Mouse (Mus musculus) testis, postnatal 10 days (tissue): Measurements from ENCODE around the gene Neurl1a.

Experiments used
- DNase-seq: peaks from one replicate; pipeline ENCODE4 v3.0.0; 2021; ENCODE audit warnings: low spot score

The Neurl1a gene

GRCm38 (mm10) chr19:47248906-47249568, 70.4 kb downstream of the Neurl1a start:
- no peak for DNase-seq

GRCm38 (mm10) chr19:47250931-47251330, 72.3 kb downstream of the Neurl1a start:
- DNase-seq = no peak

GRCm38 (mm10) chr19:47253053-47253628, 74.5 kb downstream of the Neurl1a start:
- DNase-seq = peak; percentile 61

GRCm38 (mm10) chr19:47255036-47255435, 76.4 kb downstream of the Neurl1a start:
- no peak for DNase-seq

- DNase-seq = no peak
Measured at GRCm38 (mm10) chr19:47255919-47256318, 77.3 kb downstream of the Neurl1a start.

GRCm38 (mm10) chr19:47259581-47259980, 81.0 kb downstream of the Neurl1a start:
- no peak for DNase-seq

- DNase-seq = no peak
Measured at GRCm38 (mm10) chr19:47261196-47261595, 82.6 kb downstream of the Neurl1a start.

GRCm38 (mm10) chr19:47263621-47264020, 85.0 kb downstream of the Neurl1a start:
- DNase-seq = no peak

- peak; percentile 88 for DNase-seq
Measured at GRCm38 (mm10) chr19:47264322-47265092, 85.9 kb downstream of the Neurl1a start.

GRCm38 (mm10) chr19:47266070-47266801, 87.6 kb downstream of the Neurl1a start:
- DNase-seq = no peak

- no peak for DNase-seq
Measured at GRCm38 (mm10) chr19:47267066-47267465, 88.4 kb downstream of the Neurl1a start.

- DNase-seq = no peak
Measured at GRCm38 (mm10) chr19:47269729-47270128, 91.1 kb downstream of the Neurl1a start.

GRCm38 (mm10) chr19:47270520-47270919, 91.9 kb downstream of the Neurl1a start:
- DNase-seq = no peak

- DNase-seq = no peak
Measured at GRCm38 (mm10) chr19:47276730-47277129, 98.1 kb downstream of the Neurl1a start.

- no peak for DNase-seq
Measured at GRCm38 (mm10) chr19:47279372-47279771, 100.8 kb downstream of the Neurl1a start.

GRCm38 (mm10) chr19:47279788-47280532, 101.3 kb downstream of the Neurl1a start:
- DNase-seq = peak; percentile 77

- peak; percentile 59 for DNase-seq
Measured at GRCm38 (mm10) chr19:47280894-47281293, 102.3 kb downstream of the Neurl1a start.

- DNase-seq = peak; percentile 60
Measured at GRCm38 (mm10) chr19:47282050-47282454, 103.4 kb downstream of the Neurl1a start.

GRCm38 (mm10) chr19:47282688-47283215, 104.1 kb downstream of the Neurl1a start:
- no peak for DNase-seq

GRCm38 (mm10) chr19:47285581-47285980, 107.0 kb downstream of the Neurl1a start:
- DNase-seq = no peak

- DNase-seq = no peak
Measured at GRCm38 (mm10) chr19:47286886-47287450, 108.3 kb downstream of the Neurl1a start.
